In the genomic region with DNA sequence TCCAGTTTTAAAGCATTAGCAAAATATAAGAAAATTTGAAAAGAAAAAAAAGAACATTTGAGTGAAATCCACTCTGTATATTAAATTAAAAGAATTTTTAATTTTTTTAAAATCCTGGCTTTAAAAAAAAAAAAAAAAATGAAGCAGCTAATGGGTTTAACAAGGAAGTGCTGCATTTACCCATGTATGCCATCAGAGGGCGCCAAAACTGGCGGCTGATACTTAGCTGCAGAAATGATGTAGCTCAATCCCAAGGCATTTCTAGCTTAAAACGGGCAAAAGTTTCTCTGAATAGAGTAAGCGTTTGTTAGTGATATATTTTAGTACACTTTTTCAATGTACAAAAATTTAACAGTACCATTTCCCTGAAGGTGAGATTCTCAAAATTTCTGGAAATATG, we compare ENCODE assay signal across 10 mouse cellular contexts.
A peak's percentile ranks its signal among the peaks of the same experiment; 100 is the strongest.
DNase-seq lines count a peak whose midpoint lies in the region; ATAC-seq lines count a peak whose summit lies in the region.
"Had no signal": no experiment of that assay in that cellular context is flagged by ENCODE, and none has a peak within 500 bp of the region (broad histone marks: within the 10 kb centered on the region; RNA-seq: fewer than 3 reads in every experiment).

No protein-coding gene starts in this region.

- 13% methylated on average over 4 of the region's 4 CpGs for WGBS in neural tube, embryonic 11.5 days

- H3K9me3 ChIP-seq in neural tube, embryonic 11.5 days (ENCODE audit: control insufficient read depth, low read length): no peaks in the 10 kb centered on the region
- H3K9me3 ChIP-seq: limb, embryonic 12.5 days; stomach, embryonic 15.5 days had no signal

- ATAC-seq in neural tube, embryonic 11.5 days (ENCODE audit: insufficient read depth, low FRiP score, low TSS enrichment): no peak

- H3K4me3 ChIP-seq in neural tube, embryonic 11.5 days (ENCODE audit: low read depth, low read length): no peak overlapping the region
- H3K4me3 ChIP-seq: limb, embryonic 12.5 days; stomach, embryonic 15.5 days had no signal

- H3K27me3 ChIP-seq in neural tube, embryonic 11.5 days (ENCODE audit: control insufficient read depth, insufficient read depth, low read length): no peaks in the 10 kb centered on the region
- H3K27me3 ChIP-seq: limb, embryonic 12.5 days; stomach, embryonic 15.5 days had no signal

- H3K36me3 ChIP-seq in neural tube, embryonic 11.5 days (ENCODE audit: control insufficient read depth, insufficient read depth, low read length): no peaks in the 10 kb centered on the region
- H3K36me3 ChIP-seq: limb, embryonic 12.5 days; stomach, embryonic 15.5 days had no signal

- intact Hi-C loops in left cerebral cortex, postnatal 10 days (cut with DNase I): no loop called here

- no peaks in the 10 kb centered on the region for H3K4me1 ChIP-seq in neural tube, embryonic 11.5 days (ENCODE audit: control insufficient read depth, insufficient read depth, low read length)
- H3K4me1 ChIP-seq: limb, embryonic 12.5 days; stomach, embryonic 15.5 days had no signal

- H3K27ac ChIP-seq in neural tube, embryonic 11.5 days (ENCODE audit: low read depth, low read length): no peak overlapping the region
- H3K27ac ChIP-seq: limb, embryonic 12.5 days; stomach, embryonic 15.5 days had no signal

- no peak overlapping the region for H3K4me2 ChIP-seq in neural tube, embryonic 11.5 days (ENCODE audit: low read depth)
- H3K4me2 ChIP-seq: limb, embryonic 12.5 days; stomach, embryonic 15.5 days had no signal

- DNase-seq in cerebellum, adult 8-10 months: peak; percentile 3
- no peak for DNase-seq in cerebellum, postnatal 4 days (ENCODE audit: low spot score in 2 of 2)
- DNase-seq in left cerebral cortex, postnatal 10 days (ENCODE audit: extremely low spot score in 1 of 2, low spot score in 2 of 2): peak; percentile 7 to 41
- no peak for DNase-seq in left cerebral cortex, adult 9 months (ENCODE audit: low spot score in 2 of 2)
- peak; percentile 43 to 51 for DNase-seq in adrenal gland, postnatal 36 days
- peak; percentile 62 for DNase-seq in induced T-regulatory cell, adult 2 months (ENCODE audit: low read depth)
- DNase-seq in neural tube, embryonic 11.5 days (ENCODE audit: low spot score): peak; percentile 16
- no peak for DNase-seq in yolk sac, embryonic 10.5 days (ENCODE audit: low spot score)

- H3K9ac ChIP-seq in neural tube, embryonic 11.5 days (ENCODE audit: low read length): no peak overlapping the region
- H3K9ac ChIP-seq: limb, embryonic 12.5 days; stomach, embryonic 15.5 days had no signal

Comparison
In these comparisons a context has a peak if more than half of its experiments do, and no peak if none do; other contexts are left out.
1. DNase-seq: peak in cerebellum, adult 8-10 months (single experiment), left cerebral cortex, postnatal 10 days (2 of 2), adrenal gland, postnatal 36 days (2 of 2), induced T-regulatory cell, adult 2 months (single experiment) and neural tube, embryonic 11.5 days (single experiment); none in cerebellum, postnatal 4 days (0 of 2), left cerebral cortex, adult 9 months (0 of 2) and yolk sac, embryonic 10.5 days (single experiment).